Mouse (Mus musculus): ENCODE measurements at regions not wholly inside any gene's neighbourhood (a gene's known extent, or its start where the extent isn't known, plus 50 kb on each side); places are given as distances from the start of the nearest gene placed in this dataset.

GRCm38 (mm10) chr1:36009010-36009619 is 59.1 kb upstream of the Hs6st1 start:
- TF ChIP-seq CTCF (conservative IDR thresholded peaks at IDR 0.05; ENCODE audit: insufficient read depth, insufficient read length, low read depth, low read length) (no peak), POLR2A (IDR thresholded peaks at IDR 0.05; ENCODE audit: low read depth, low read length) (no peak)

All from kidney, adult 2 months (tissue).